Mouse (Mus musculus) cortical plate, adult 2 months (tissue): Measurements from ENCODE around the gene Chrne.

ENCODE experiments used
- CTCF ChIP-seq: fragments of 200-500 bp; IDR thresholded peaks from 2 replicates; pipeline ENCODE4 v1.5.1; 2011; ENCODE audit warnings: mild to moderate bottlenecking, control low read depth, low read length; ENCODE audit not compliant: insufficient read depth; ENCODE audit errors: extremely low read depth
- POLR2A ChIP-seq: fragments of 200-500 bp; IDR thresholded peaks from 2 replicates; pipeline ENCODE4 v1.6.1; 2011; ENCODE audit warnings: mild to moderate bottlenecking, low read length, control low read depth; ENCODE audit not compliant: insufficient read depth; ENCODE audit errors: extremely low read depth

DNA sequence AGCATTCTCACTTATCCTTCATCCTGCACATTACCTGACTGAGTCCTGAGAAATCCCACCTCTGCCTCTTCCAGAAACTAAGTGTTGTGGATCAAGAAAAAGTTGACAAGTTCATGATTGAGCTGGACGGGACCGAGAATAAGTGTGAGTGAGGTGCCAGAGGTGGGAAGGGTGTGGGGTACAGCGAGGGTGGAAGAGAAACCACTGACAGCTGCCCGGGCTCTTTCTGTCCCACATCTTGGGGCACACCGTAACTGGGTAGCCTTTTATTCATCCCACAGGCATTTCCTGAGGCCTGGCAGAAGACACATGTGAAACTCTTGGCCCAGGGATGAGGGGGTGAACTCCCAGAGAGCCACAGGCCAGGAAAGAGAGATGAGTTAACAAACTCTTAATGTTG, 39.5 kb upstream of the Chrne start:
- TF ChIP-seq CTCF (no peak), POLR2A (no peak)
